Mouse (Mus musculus) heart, adult 2 months (tissue): ENCODE measurements around the gene Lep. TPM values are rescaled to one million over a fixed set of nuclear protein-coding genes. Genes with fewer than 3 reads are reported as not detected.

Experiments
- DNase-seq, 2 experiments: peaks; one replicate each; pipeline ENCODE4 v3.0.0; 2021
- H3K27ac ChIP-seq: fragments of 200-600 bp; 2 replicates; pipeline ENCODE4 v1.8.1; 2022
- H3K27me3 ChIP-seq: fragments of 200-500 bp; 2 replicates; pipeline ENCODE4 v1.6.1; 2012; ENCODE audit warnings: mild to moderate bottlenecking, low read length, inconsistent platforms, mixed read lengths; ENCODE audit not compliant: control insufficient read depth, insufficient read depth
- H3K36me3 ChIP-seq: fragments of 200-500 bp; 2 replicates; pipeline ENCODE4 v1.6.1; 2012; ENCODE audit warnings: low read length, inconsistent platforms; ENCODE audit not compliant: control insufficient read depth, insufficient read depth
- H3K4me1 ChIP-seq: fragments of 200-500 bp; 2 replicates; pipeline ENCODE4 v1.6.1; 2011; ENCODE audit warnings: low read length; ENCODE audit not compliant: control insufficient read depth, insufficient read depth
- H3K4me3 ChIP-seq: fragments of 200-600 bp; 2 replicates; pipeline ENCODE4 v1.8.1; 2022
- H3K79me2 ChIP-seq: fragments of 200-500 bp; replicated peaks from 2 replicates; pipeline ENCODE4 v1.6.1; 2012; ENCODE audit warnings: mild to moderate bottlenecking, inconsistent platforms, low read length, moderate library complexity, mixed read lengths; ENCODE audit not compliant: control insufficient read depth, insufficient read depth
- H3K9ac ChIP-seq: fragments of 200-500 bp; 2 replicates; pipeline ENCODE4 v1.6.1; 2012; ENCODE audit warnings: low read depth, mild to moderate bottlenecking, control low read depth, inconsistent platforms, low read length, mixed read lengths
- CTCF ChIP-seq: fragments of 200-600 bp; IDR thresholded peaks from 2 replicates; pipeline ENCODE4 v1.8.1; 2022; ENCODE audit warnings: antibody characterized with exemption, mild to moderate bottlenecking, moderate library complexity
- EP300 ChIP-seq: fragments of 200-500 bp; IDR thresholded peaks from 2 replicates; pipeline ENCODE4 v1.6.1; 2011; ENCODE audit warnings: low read depth, low read length, control low read depth; ENCODE audit not compliant: insufficient read depth
- POLR2A ChIP-seq: fragments of 200-500 bp; IDR thresholded peaks from 2 replicates; pipeline ENCODE4 v1.6.1; 2011; ENCODE audit warnings: mild to moderate bottlenecking, low read depth, low read length, control low read depth; ENCODE audit not compliant: insufficient read depth
- WGBS: fragments of 180-500 bp; shearing (Covaris S2); methylation state at CpG from one replicate; pipeline ENCODE4 v1.1.7; 2018; 5-methylcytosine and 5-hydroxymethylcytosine counted together
- intact Hi-C: fragments of 180-260 bp; cut with DNase I; formaldehyde crosslinking; loops from one replicate; pipeline ENCODE4 v1.15.1; 2025
- polyA plus RNA-seq: library from polyadenylated mRNA; depleted of rRNA; stranded (reverse); fragments of >200 nt; gene quantifications from 2 replicates; pipeline ENCODE4 v1.2.3, GENCODE M21; 2012
- total RNA-seq, 2 experiments: library from RNA; stranded (reverse); gene quantifications; 2 replicates each; pipeline ENCODE4 v1.2.3; 2021

Gene Lep
- total and polyA plus RNA-seq, 3 experiments, result 0.08 to 1.9 (median 0.30) TPM

- no peak overlapping the region for H3K9ac ChIP-seq
- no peaks in the 10 kb centered on the region for H3K36me3 ChIP-seq
- no peak for DNase-seq
- no peaks in the 10 kb centered on the region for H3K79me2 ChIP-seq
- TF ChIP-seq CTCF, result no peak
- no peak for TF ChIP-seq EP300
- TF ChIP-seq POLR2A, result no peak
- no peaks in the 10 kb centered on the region for H3K27me3 ChIP-seq
- 88% methylated on average over 12 of the region's 12 CpGs for WGBS
- H3K4me3 ChIP-seq, result no peak overlapping the region
- intact Hi-C loops, result no loop called here
- no peaks in the 10 kb centered on the region; the same call in 1 of the 2 replicates for H3K4me1 ChIP-seq
- no peak overlapping the region for H3K27ac ChIP-seq
These were observed 27.6 kb upstream of the Lep start for GRCm38 (mm10) chr6:29032411-29032810.

DNA sequence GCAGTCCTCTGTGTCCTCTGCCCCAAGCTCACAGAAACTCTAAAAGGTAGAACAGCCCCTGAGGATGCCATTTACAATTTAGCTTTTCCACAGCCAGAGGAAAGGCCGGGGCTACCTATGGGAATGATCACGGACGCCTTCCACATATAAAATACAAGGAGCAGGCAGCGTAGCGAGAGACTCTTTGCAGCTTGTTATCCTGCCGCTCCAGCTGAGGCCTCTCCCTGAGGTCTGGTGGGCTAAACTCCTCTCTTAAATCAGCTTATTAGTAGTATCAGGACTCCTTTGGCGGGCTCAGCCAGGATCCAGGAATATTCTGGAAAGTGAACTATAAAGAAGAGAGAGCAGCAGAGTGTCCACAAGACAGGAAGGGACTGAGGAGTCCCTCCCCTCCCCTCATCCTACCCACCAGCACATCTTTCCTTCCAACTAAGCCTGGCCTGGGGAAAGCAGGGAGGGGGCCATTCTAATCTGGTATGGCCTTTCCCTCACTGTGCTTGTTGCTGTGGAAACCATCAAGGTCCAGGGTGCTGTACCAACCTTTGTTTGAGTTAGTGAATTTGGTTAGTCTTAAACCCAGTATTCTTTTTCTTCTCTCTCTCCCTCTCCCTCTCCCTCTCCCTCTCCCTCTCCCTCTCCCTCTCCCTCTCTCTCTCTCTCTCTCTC, 25.9 kb upstream of the Lep start:
- WGBS, result 86% methylated on average over 7 of the region's 7 CpGs
- Histone ChIP-seq H3K9ac (no peak overlapping the region), H3K36me3 (no peaks in the 10 kb centered on the region), H3K4me1 (no peaks in the 10 kb centered on the region; the same call in 1 of the 2 replicates), H3K27ac (no peak overlapping the region), H3K79me2 (no peaks in the 10 kb centered on the region), H3K4me3 (no peak overlapping the region), H3K27me3 (no peaks in the 10 kb centered on the region)
- DNase-seq, result no peak
- TF ChIP-seq EP300, result no peak
- no peak for TF ChIP-seq POLR2A
- no peak for TF ChIP-seq CTCF
- intact Hi-C loops, result no loop called here

- no peak for TF ChIP-seq CTCF
- TF ChIP-seq POLR2A, result no peak
- Histone ChIP-seq H3K36me3 (no peaks in the 10 kb centered on the region), H3K9ac (no peak overlapping the region), H3K4me3 (no peak overlapping the region), H3K27ac (no peak overlapping the region), H3K79me2 (no peaks in the 10 kb centered on the region), H3K27me3 (no peaks in the 10 kb centered on the region), H3K4me1 (no peaks in the 10 kb centered on the region; the same call in 1 of the 2 replicates)
- 54% methylated on average over 4 of the region's 4 CpGs for whole genome bisulfite sequencing
- DNase-seq, result no peak
- intact Hi-C loops, result no loop called here
These were observed 23.3 kb upstream of the Lep start for GRCm38 (mm10) chr6:29036698-29037097.

DNA sequence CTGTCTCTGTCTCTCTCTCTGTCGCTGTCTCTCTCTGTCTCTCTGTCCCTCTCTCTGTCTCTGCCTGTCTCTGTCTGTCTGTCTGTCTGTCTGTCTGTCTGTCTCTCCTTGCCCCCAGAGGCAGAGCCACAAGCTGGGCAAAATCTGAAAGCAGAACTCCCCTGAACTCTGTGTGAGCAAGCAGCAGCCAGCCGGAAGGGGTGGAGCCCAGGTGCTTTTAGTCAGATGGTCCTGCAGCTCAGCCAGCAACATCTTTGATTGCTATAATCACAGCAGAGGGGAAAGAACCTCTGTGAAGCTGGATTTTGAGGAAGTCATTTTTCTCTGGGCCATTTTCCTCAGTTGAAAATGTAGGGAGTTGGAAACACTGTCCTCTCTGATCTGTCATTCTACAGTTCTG, 19.8 kb upstream of the Lep start:
- WGBS, result 78% methylated on average over 2 of the region's 2 CpGs
- Histone ChIP-seq H3K36me3 (no peaks in the 10 kb centered on the region), H3K4me3 (no peak overlapping the region), H3K4me1 (no peaks in the 10 kb centered on the region), H3K27me3 (no peaks in the 10 kb centered on the region), H3K9ac (no peak overlapping the region), H3K27ac (no peak overlapping the region), H3K79me2 (no peaks in the 10 kb centered on the region)
- no peak for DNase-seq
- no peak for TF ChIP-seq POLR2A
- TF ChIP-seq CTCF, result no peak
- TF ChIP-seq EP300, result no peak
- intact Hi-C loops, result no loop called here

- no peak overlapping the region for H3K4me3 ChIP-seq
- no peaks in the 10 kb centered on the region for H3K27me3 ChIP-seq
- no peak overlapping the region for H3K9ac ChIP-seq
- intact Hi-C loops, result no loop called here
- TF ChIP-seq POLR2A (no peak), CTCF (no peak), EP300 (no peak)
- H3K36me3 ChIP-seq, result no peaks in the 10 kb centered on the region
- no peak for DNase-seq
- no peak overlapping the region for H3K27ac ChIP-seq
- H3K79me2 ChIP-seq, result no peaks in the 10 kb centered on the region
- H3K4me1 ChIP-seq, result no peaks in the 10 kb centered on the region
These were observed 16.0 kb upstream of the Lep start for GRCm38 (mm10) chr6:29044029-29044428.

GRCm38 (mm10) chr6:29049926-29050325, 10.1 kb upstream of the Lep start:
- H3K79me2 ChIP-seq, result no peaks in the 10 kb centered on the region
- no peak overlapping the region for H3K4me3 ChIP-seq
- intact Hi-C loops, result no loop called here
- no peaks in the 10 kb centered on the region for H3K36me3 ChIP-seq
- no peak for DNase-seq
- no peak overlapping the region for H3K27ac ChIP-seq
- H3K27me3 ChIP-seq, result no peaks in the 10 kb centered on the region
- TF ChIP-seq CTCF, result no peak
- TF ChIP-seq EP300, result no peak
- TF ChIP-seq POLR2A, result no peak
- H3K9ac ChIP-seq, result no peak overlapping the region
- H3K4me1 ChIP-seq, result no peaks in the 10 kb centered on the region
- WGBS, result 61% methylated on average over 5 of the region's 5 CpGs
